Mouse (Mus musculus) heart, adult 11 months (tissue): ENCODE results near the gene Trmt44.

Experiments used
- DNase-seq: peaks from one replicate; pipeline ENCODE4 v3.0.0; 2022

Gene Trmt44

GRCm38 (mm10) chr5:35539576-35539975, 35.3 kb downstream of the Trmt44 start:
- DNase-seq: no peak

GRCm38 (mm10) chr5:35538022-35538421, 36.8 kb downstream of the Trmt44 start:
- no peak for DNase-seq

- DNase-seq: no peak
These were observed 37.4 kb downstream of the Trmt44 start for GRCm38 (mm10) chr5:35537474-35537873.

GRCm38 (mm10) chr5:35536271-35536670, 38.6 kb downstream of the Trmt44 start:
- DNase-seq: no peak

- no peak for DNase-seq
These were observed 43.3 kb downstream of the Trmt44 start for GRCm38 (mm10) chr5:35531586-35531985.

- DNase-seq: no peak
These were observed 44.4 kb downstream of the Trmt44 start for GRCm38 (mm10) chr5:35530442-35530841.

GRCm38 (mm10) chr5:35525469-35526123, 49.3 kb downstream of the Trmt44 start, which contains the start of gene Cpz:
Cpz (minus strand) TSS chr5:35525698.
- DNase-seq: no peak

GRCm38 (mm10) chr5:35524381-35524780, 50.5 kb downstream of the Trmt44 start:
- no peak for DNase-seq

GRCm38 (mm10) chr5:35523735-35524134, 51.1 kb downstream of the Trmt44 start:
- DNase-seq: no peak

GRCm38 (mm10) chr5:35516781-35517180, 58.1 kb downstream of the Trmt44 start:
- DNase-seq: no peak

GRCm38 (mm10) chr5:35510589-35510988, 64.3 kb downstream of the Trmt44 start:
- no peak for DNase-seq
